Mouse (Mus musculus) frontal cortex, adult 2 months (tissue): ENCODE measurements around the gene Icam2. TPM values are rescaled to one million over a fixed set of nuclear protein-coding genes. Genes with fewer than 3 reads are reported as not detected.
A peak's percentile ranks its signal among the peaks of the same experiment; 100 is the strongest.
"Not testable (repeated sequence)": the region's sequence is repeated elsewhere in the genome, so short reads cannot be mapped to it uniquely, and the experiment has no call there.

Experiments used
- DNase-seq, 2 experiments: peaks; one replicate each; pipeline ENCODE4 v3.0.0; 2022; ENCODE audit warnings: low spot score in 1 of 2; ENCODE audit errors: extremely low spot score in 1 of 2
- polyA plus RNA-seq: library from polyadenylated mRNA; depleted of rRNA; stranded (reverse); fragments of >200 nt; gene quantifications from 2 replicates; pipeline ENCODE4 v1.2.3, GENCODE M21; 2012; rRNA removed

Gene Icam2
- 7.6 and 9.4 TPM in 2 replicates for polyA plus RNA-seq

DNA sequence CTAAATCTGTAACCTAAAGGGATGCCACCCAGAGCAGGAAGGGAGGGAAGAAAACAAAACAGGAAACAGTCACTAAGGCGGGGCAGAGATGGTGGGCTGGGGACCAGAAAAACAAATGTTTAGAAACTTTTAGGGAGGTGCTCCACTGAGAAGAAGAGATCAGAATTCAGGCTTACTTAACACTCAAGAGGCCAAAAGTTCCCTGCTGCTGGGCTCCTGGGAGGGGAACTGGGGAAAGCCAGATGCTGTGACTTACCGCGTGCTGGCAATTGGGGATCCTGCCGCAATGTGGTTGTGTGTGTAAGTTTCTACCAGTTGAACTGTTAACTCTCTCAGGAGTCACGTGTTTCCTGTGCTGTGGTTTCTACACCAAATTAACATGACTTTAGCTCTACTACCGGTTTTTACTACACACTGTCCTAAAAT lies at the start of gene Icam2:
Gene Icam2, minus strand, starts transcription at position 285 of the 426 bp plus-strand sequence.
- no peak for DNase-seq

DNA sequence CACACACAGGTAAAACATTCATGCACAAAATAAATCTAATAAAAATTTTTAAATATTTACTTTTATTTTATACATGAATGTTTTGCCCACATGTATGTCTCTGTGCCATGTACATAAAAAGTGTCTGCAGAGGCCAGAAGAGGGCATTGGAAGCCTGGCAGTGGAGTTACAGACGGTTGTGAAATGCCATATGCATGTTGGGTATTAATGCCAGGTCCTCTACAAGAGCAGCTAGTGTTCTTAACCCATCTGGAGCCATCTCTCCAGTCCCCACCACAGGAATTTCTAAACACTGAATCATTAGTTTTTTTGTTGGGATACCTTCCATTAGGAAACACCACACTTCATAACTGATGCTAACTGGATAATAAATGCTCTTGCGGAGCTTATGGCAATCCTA lies 49.7 kb upstream of the Icam2 start:
- no peak for DNase-seq

DNA sequence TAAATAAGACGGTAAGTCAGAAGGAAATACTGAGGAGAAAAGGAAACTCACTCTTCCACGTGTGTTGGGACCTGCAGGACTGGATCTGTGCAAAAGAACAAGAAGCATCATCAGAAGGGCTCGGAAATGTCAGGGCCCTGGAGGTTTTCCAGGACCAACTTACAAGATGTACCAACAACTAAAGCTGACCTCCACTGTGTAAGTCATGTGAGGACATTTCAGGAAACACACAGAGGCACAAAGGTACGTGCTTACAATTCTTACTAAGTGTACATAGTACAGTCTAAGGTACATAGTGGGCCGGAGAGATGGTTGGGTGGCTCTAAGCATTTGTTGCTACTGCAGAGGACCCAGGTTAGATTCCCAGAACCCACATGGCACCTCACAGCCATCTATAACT lies 49.2 kb upstream of the Icam2 start:
- DNase-seq: no peak

DNA sequence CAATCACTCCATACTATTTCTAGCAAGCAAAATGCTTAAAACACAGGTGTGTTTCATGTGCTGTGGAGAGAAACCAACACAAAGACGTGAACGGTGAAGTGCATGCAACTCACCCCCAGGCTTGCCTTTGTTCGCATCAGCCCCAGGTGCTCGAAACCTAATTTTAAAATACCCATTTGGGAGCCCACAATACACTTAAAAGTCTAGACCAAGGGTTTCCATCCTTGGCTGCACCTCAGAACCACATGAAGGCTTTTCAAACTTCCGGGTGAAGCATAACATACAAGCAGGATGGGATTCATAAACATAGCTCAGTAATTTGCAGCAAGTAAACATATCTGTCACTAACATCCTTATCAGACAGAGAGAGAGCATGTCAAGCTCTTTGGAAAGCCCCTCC lies 42.5 kb upstream of the Icam2 start:
- no peak for DNase-seq

DNA sequence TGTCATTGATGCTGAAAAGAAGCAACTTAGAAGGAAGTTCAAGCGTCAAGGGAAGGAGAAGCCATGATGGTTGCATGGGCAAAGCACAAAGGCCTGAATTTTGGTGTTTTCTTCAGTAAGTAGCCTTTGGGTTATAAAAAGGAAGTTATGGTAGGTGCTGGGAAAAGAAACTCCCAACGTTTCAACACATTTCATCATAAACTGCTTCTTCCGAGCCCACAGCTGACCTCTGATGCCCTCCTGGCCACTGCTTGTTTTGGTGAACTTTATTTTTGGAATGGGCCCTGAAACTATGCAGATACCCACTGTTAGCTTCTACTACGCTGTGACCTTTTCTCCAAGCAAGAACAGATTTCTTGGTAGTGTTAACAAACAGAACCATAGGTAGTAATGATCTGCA lies 41.8 kb upstream of the Icam2 start:
- DNase-seq: no peak

DNA sequence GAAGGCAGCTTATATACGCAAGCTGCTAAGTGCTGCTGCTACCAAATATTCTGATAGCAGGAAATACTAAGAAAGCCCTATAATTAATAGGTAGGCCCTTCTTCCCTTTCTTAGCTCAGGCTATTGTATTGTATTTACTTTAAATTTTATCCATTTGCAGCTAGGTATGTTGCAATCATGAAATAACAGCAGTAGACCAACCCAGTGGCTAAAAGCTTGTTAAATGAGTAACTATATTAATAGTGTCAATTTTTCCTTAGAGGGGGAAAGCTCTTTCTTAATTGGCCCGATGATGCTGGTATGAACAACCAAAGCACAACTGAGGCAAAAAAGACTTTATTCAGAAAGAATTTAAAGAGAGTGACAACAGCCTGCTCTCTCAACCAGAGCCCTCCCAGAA lies 40.7 kb upstream of the Icam2 start:
- DNase-seq: no peak

DNA sequence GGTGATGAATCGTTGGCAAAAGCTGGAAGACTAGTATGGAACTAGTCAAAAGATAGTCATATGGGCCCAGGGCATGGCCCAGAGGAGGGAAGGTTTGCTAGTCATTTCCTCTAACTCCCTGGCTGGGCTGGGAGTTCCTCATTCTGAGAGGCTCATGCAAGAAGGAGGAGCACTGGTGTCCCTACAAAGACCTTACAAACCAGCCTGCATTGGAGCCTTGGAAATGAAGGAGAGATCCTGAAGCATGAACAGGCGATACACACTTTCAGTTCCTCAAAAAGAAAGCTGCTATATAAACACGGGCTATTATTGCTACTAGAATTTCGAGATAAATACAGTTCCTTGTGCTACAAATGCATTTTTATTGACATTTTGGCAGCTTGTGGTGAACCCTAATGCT lies 40.2 kb upstream of the Icam2 start:
- no peak for DNase-seq

DNA sequence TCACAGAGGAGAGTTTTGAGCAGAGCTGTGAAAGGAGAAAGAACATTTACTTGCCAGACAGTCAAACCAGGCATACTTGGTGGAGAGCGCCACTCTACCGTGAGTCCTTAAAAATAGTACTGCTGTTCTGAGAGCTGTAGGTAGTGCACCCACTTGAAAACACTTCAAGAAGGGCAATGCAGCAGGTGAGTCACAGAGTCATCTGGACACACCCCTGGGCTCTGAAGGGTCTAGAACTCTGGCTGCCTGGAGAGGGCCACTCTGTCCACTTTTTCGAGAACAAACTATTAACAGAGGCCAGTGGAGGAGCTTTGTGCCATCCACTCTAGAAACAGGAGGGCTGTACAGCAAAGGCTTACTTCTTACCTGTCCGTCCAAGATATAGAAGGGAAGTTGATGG lies 38.6 kb upstream of the Icam2 start:
- DNase-seq: no peak

DNA sequence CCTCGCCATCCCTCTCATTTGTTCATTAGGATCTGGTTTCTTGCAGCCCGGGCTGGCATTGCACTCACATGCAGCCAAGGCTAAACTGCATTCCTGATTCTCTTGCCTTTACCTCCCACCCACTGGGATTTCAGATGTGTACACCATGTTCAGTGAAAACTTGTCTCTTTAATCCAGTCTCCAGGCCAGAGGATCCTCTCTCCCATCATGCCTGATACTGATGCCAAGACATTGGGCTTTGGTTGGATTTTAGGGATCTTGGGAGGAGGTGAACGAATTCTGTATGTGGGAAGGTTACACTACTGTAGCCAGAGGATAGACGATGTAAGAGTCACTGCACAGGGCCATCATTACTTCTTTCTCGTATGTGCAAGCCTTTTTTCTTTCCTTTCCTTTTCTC lies 37.3 kb upstream of the Icam2 start:
- DNase-seq: no peak

DNA sequence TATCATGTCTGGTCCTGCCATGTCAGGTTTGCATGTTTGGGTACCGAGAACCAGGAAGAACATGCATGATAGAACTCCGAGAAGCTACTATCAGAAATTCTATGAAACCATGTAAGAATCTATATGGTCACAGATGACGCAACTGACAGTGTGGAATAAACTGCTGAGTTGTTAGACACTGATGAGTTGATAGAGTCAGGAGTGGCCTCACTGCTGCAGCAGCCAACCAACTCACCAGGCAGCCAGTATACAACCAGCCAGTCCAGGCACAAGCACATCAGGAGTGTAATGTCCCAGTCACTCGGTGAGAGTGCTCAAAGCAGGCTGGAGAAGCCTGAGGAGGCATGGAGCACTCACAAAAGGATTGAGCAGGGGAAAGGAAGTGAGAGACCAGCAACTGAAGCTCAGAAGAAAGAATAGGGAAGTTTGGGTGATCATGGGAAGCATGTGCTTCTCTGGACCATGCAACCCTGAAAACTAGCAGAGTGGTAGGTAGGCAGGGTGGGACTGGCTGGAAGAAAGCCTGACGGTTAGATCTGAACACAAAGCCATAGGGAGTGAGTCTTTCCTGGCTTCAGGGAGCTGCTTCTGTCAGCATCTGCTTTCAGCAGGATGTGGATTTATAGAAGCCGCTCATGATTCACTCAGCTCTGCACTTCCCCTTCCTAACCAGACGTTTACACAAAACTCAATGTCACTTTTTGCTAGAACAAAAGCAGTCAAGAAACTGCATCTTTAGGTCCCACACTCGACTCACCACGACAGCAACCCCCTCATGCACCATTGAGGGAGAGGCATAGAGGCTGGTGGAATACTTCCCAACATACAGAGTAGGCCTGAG lies 31.6 kb upstream of the Icam2 start:
- peak in 1 of 2 experiments; percentile 6 for DNase-seq

DNA sequence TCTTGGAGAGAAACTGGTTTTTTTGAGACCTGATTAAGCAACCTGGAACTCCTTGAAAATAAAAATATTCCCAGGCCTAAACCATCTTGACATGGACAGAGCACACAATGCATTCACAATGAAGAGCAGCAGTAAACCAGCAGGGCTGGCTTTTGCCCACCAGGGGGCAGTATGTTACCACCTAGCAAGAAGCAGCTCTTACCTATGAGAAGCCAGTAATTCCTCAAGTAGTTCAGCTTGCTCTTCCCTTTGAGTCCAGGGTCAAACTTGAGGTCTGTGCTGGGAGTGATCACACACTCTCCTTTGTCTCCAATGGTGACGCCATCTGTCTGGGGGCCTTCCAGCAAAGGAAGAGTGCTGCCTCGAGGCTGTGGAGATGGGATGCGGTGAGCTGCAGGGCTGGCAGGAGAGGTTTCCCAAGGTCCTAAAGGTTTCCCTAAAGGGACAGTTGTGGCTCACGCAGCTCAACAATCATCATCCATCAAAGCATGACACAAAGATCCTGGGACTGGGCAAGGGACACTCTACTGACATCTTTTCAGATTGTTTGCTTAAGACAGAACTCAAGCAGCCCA lies 30.8 kb upstream of the Icam2 start:
- peak; percentile 50 to 93 for DNase-seq

DNA sequence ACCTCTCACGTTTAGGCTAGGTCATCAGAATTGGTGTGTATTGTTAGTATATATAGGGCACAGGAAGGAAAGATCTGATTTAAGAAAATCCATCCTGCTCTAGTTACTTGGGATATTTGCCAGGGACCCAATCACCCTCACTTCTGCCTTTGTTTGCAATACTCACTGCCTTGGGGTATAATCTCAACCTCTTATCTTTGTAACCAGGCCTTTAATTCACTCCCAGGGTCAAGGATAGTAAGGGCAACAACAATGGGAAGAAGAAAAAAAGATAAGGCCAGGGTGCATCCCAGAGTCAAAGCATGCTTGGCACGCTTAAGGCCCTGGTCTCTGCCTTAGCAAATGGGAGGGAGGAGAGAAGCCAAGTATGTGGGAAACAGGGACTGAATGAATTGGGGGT lies 30.0 kb upstream of the Icam2 start:
- DNase-seq: no peak

DNA sequence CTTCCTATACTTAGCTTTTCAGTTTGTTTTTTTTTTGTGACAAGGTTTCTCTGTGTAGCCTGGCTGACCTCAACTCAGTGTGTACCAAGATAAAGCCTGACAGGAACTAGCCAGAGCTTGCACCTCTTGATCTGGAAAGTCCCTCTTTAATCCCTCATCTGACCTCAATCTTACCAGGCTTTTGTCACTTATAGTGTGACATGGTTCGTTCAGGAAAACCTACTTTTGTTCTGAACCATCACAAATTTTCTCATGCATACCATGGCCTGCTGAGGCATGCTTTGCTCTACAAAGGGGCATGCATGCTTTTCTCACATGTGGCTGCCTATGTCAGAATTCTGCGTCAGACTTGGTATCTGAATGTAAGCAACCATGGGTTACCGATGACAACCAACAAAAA lies 28.5 kb upstream of the Icam2 start:
- no peak for DNase-seq

DNA sequence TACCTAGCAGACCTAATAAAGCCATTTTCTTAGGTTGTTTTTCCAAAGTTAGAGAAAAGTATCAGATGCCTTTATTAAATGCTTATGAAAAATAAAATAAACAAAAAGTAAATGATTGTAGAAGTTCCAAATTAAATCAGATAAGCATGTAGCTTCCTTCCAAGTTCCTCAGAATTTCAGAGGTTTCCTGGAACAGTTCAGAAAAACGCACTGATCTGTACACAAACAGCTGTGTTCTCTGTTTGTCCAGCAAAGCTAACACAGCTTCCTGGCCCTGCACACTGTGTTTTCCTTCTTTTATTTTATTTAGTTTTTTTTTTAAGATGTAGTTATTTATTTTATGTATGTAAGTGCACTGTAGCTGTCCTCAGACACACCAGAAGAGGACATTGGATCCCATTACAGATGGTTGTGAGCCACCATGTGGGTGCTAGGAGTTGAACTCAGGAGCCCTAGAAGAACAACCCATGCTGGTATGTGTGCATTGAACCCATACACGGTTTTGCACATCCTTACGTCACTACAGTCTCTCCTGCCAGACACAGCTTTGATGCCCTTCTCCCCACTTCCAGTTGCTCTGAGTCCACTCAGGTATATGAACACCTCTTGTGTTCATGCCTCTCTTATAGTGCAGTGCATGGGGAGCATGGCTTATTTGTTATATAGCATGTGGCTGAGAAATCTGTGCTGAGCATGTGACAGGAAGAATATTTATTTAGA lies 24.9 kb upstream of the Icam2 start:
- no peak for DNase-seq

DNA sequence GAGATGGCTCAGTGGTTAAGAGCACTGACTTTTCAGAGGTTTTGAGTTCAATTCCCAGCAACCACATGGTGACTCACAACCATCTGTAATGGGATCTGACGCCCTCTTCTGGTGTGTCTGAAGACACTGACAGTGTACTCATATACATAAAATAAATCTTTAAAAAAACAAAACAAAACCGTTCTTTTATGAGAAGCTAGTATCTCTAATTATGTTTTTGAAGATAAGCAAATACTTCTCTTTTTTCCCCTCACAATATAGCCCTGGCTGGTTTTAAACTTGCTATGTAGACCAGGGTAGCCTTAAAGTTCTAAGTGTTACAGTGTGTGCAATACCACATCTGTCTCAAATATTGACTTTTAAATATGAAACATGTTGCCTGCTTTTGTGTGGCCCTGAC lies 23.3 kb upstream of the Icam2 start:
- DNase-seq: no peak

DNA sequence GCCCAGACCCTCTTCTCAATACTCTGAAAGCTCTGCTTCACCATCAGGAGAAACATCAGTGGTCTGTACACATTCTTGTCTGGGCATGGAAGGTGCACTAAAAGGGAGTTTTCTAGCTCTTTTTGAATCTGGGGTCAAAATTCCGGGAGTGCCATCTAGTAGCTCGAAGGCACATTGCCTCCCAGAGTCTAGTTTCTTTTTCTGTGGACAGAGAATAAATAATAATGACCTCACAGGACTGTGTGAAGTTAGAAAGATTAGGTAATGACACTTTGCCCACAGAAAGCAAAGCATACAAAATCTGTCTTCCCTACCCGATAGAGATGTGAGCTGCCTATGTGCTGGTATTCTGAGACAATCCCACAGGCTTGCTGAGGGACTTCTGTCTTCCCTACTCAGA lies 22.6 kb upstream of the Icam2 start:
- no peak for DNase-seq

DNA sequence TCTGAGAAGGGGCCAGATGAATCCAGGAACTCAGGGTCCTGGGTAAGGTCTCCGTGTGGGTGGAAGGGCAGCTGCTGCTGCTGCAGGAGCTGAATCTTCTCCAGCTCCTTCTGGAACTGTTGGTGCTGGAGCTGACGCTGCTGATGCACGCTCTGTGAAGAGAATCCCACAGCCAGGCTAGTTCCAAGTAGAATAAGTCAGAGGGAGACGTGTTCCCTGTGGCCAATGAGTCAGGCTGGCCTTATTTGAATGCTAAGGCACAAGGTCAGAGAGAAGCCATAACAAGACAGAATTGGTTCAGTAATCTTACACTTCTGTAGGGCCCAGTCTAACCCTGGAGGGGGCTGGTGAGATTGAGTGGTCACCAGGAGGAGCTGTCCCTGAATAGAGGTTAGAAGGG lies 22.1 kb upstream of the Icam2 start:
- DNase-seq: no peak

DNA sequence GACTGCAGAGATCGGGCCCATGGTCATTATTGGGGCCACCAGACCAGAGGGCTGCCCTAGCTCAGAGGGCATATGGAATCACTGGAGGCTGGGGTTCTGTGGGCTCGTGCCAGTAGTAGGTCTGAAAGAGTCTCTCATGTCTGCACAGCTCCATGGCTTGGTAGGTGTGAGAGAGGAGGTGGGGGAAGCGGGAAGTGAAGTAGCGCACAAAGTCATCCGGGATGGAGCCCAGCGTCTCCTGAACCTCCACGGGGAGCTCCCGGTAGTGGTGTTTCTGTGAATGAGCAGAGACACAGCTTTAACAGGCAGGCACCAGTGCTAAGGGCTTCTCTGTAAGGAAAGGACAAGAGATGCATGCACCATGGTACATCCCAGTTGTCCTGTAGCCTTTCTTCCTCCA lies 10.6 kb upstream of the Icam2 start:
- no peak for DNase-seq

DNA sequence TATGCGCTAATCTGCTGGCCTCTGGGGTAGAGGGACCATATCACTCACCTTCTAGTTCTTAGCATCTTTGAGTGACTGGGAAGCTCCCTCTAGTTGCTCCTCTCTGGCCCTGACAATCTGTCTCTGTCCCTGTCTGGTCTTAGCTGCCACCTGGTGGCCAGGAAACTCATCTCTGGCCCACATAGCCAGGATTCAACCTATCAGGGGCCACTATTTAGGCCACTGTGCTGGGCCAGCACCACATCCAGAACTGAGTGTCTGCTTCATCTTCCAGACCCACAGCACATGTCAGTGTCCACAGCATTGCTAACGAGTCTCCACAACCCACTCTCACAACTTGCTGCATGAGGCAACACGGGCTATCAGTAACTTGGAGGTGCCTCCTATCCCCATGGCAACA lies 9.8 kb upstream of the Icam2 start:
- DNase-seq: no peak

DNA sequence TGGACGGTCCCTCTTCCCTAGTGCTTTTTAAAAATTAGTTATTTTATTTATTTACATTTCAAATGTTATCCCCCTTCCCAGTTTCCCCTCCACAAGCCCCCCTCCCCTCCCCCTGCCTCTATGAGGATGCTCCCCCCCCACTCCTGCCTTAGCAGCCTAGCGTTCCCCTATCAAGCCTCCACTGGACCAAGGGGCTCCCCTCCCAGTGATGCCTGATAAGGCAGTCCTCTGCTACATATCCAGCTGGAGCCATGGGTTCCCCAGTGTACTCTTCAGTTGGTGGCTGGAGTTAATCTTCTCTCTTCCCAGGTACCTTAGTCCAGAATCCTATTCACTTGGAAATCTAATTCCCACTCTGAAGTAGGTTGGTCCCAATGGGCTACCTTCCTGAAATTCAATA lies 6.2 kb upstream of the Icam2 start:
- DNase-seq: not testable (repeated sequence)

DNA sequence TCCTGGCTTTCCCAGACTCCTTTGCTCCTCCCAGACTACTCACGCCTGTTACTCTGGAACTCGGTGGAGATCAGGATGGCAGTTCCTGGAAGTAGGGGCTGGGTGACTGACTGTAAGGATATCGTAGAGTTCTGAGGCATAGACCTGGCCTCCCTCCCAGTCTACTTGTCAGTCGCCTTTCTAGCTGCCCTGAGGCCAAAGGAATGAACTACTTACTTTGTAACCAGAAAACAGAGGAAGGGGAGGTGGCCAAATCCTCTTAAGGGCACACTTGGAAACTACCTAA lies 5.4 kb upstream of the Icam2 start:
- DNase-seq: no peak
